In the genomic region with DNA sequence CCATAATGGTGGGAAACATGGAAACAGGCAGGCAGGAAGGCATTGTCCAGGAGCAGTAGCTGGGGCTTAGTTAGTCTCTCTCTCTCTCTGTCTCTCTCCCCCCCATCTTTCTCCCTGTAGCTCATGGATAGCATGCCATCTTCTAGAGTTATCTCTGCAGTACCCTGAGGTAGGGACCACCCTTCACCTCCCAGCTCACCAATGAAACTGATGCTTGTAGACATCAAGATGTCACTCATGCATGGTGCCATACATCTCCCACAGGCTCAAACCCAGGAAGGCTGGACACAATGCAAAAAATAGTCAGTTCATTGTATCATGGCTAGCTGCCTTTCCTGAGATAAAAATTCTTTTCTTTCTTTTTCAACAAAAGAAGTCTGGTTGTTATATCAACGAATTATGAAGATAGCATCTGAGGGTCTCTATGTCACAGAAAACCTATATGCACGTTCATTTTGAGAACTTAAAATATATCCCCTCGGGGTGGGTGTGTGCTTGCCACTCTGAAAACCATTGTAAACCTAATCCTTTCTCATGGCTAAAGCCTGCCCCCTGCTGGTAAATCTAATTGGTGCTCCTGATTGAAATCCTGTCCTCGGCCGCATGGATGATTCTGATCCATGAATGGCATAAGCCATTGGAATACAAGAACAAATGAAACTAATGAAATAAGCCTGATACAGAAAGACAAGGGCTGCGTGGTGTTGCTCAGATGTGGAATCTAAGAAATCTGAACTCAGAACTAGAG, we compare ENCODE assay signal across 8 mouse cellular contexts. TPM values are rescaled to one million over a fixed set of nuclear protein-coding genes. Genes with fewer than 3 reads are reported as not detected.
A peak's percentile ranks its signal among the peaks of the same experiment; 100 is the strongest.
DNase-seq lines count a peak whose midpoint lies in the region; ATAC-seq lines count a peak whose summit lies in the region.

No protein-coding gene starts in this region.

- intact Hi-C loops in left cerebral cortex, postnatal 4 days (cut with DNase I): loop anchor here (5.0 to 10.0 kb wide), 2 partner anchors 428 to 820 kb away; no protein-coding TSS in a partner anchor

- no peaks in the 10 kb centered on the region for H3K4me1 ChIP-seq in kidney, embryonic 16.5 days (ENCODE audit: insufficient read depth, low read length)
- no peaks in the 10 kb centered on the region for H3K4me1 ChIP-seq in forebrain, embryonic 15.5 days

- 11% methylated on average over 6 of the region's 6 CpGs for WGBS in kidney, embryonic 16.5 days
- WGBS in forebrain, embryonic 15.5 days: 6% methylated on average over 6 of the region's 6 CpGs

- no peak overlapping the region for H3K4me3 ChIP-seq in kidney, embryonic 16.5 days (ENCODE audit: low read length)
- H3K4me3 ChIP-seq in forebrain, embryonic 15.5 days: no peak overlapping the region

- no peaks in the 10 kb centered on the region for H3K9me3 ChIP-seq in kidney, embryonic 16.5 days (ENCODE audit: low read length)
- no peaks in the 10 kb centered on the region for H3K9me3 ChIP-seq in forebrain, embryonic 15.5 days

- no peak for ATAC-seq in kidney, embryonic 16.5 days (ENCODE audit: low FRiP score, low TSS enrichment)
- peak; percentile 72 for ATAC-seq in forebrain, embryonic 15.5 days (replicated peaks)

- H3K9ac ChIP-seq in kidney, embryonic 16.5 days (replicated peaks; ENCODE audit: low read length): no peak overlapping the region
- H3K9ac ChIP-seq in forebrain, embryonic 15.5 days (replicated peaks): no peak overlapping the region

- H3K27me3 ChIP-seq in kidney, embryonic 16.5 days (ENCODE audit: insufficient read depth, low read length): no peaks in the 10 kb centered on the region
- no peaks in the 10 kb centered on the region for H3K27me3 ChIP-seq in forebrain, embryonic 15.5 days

- no peak overlapping the region for H3K4me2 ChIP-seq in kidney, embryonic 16.5 days (replicated peaks; ENCODE audit: low read depth, low read length)
- H3K4me2 ChIP-seq in forebrain, embryonic 15.5 days (replicated peaks): no peak overlapping the region

- no peaks in the 10 kb centered on the region for H3K36me3 ChIP-seq in kidney, embryonic 16.5 days (ENCODE audit: insufficient read depth, low read length)
- no peaks in the 10 kb centered on the region for H3K36me3 ChIP-seq in forebrain, embryonic 15.5 days

- peak; percentile 71 for DNase-seq in kidney, adult 18-20 months
- DNase-seq in c-Kit-positive CD71-positive TER-119-positive erythroid progenitor cells, embryonic 14.5 days (ENCODE audit: low spot score): peak; percentile 9
- peak; percentile 21 for DNase-seq in induced T-regulatory cell, adult 2 months (ENCODE audit: low read depth)
- peak; percentile 82 for DNase-seq in left cerebral cortex, postnatal 4 days
- peak; percentile 74 for DNase-seq in neural tube, embryonic 10.5 days (ENCODE audit: extremely low spot score, low spot score)
- peak; percentile 31 to 74 for DNase-seq in urinary bladder, postnatal 4 days (ENCODE audit: low spot score in 2 of 2)

- no peak overlapping the region for H3K27ac ChIP-seq in kidney, embryonic 16.5 days (ENCODE audit: low read length)
- no peak overlapping the region for H3K27ac ChIP-seq in forebrain, embryonic 15.5 days (replicated peaks)

RNA-seq across cellular contexts. Expression of a gene that starts 14.0 kb away (rescaled TPM):
- 0.41 and 0.59 TPM in 2 replicates for polyA plus RNA-seq in kidney, embryonic 16.5 days (2015; fragmentation: Nextera tagmentation; extraction: Ambion mirVana)
- 1.5 and 1.6 TPM in 2 replicates for polyA plus RNA-seq in forebrain, embryonic 15.5 days (2015; fragmentation: Nextera tagmentation; extraction: Ambion mirVana)
- 10 to 100 TPM; 14.4 to 16.8 TPM for total RNA-seq in left cerebral cortex, postnatal 4 days (2021)

Comparison
In these comparisons a context has a peak if more than half of its experiments do, and no peak if none do; other contexts are left out.
1. DNase-seq: peak in every context shown above with its lines; median percentile 82 in left cerebral cortex, postnatal 4 days; 74 in neural tube, embryonic 10.5 days; 71 in kidney, adult 18-20 months; 52 in urinary bladder, postnatal 4 days; 21 in induced T-regulatory cell, adult 2 months; 9 in c-Kit-positive CD71-positive TER-119-positive erythroid progenitor cells, embryonic 14.5 days.